Mouse (Mus musculus): ENCODE data around the gene Tet3. TPM values are rescaled to one million over a fixed set of nuclear protein-coding genes. Genes with fewer than 3 reads are reported as not detected.

Tet3 gene
- polyA plus RNA-seq, 1 experiment, result 21.1 TPM

DNA sequence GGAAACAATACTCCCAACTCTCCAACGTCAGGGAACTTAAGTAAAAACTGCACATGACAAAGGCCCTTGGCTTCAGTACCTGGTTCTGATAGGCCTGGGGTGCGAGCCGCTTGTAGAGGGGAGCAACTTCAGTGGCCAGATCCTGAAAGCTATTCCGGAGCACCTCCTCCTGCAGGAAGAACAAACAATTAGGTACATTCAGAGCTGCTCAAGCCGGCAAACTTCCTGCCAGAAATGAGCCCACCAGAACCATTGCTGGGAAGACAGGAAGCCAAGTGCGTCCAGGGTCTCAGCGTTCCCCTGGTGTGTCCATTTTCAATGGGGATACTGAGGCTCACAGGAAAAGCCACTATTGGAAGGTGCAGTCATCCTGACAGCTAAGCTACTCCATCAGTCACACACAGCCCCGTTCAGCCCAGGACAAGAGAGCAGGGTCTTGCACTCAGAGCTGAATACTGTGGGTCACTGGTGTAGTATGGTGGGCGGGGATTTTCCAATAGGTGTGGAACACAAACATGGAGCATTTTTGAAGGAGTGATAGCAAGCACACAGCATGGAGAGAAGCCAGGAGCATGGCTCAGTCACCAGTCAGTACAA is 85.1 kb downstream of the Tet3 start:
- TF ChIP-seq POLR2A (IDR thresholded peaks at IDR 0.05; ENCODE audit: low read depth, low read length) (no peak), CTCF (IDR thresholded peaks at IDR 0.05; ENCODE audit: extremely low read depth, insufficient read depth, insufficient read length, insufficient replicate concordance) (no peak)
- 92% methylated on average over 9 of the region's 9 CpGs for WGBS
- no peak overlapping the region for H3K4me3 ChIP-seq (ENCODE audit: extremely low read depth, insufficient read depth, insufficient read length)
- no peaks in the 10 kb centered on the region for H3K27me3 ChIP-seq (ENCODE audit: control insufficient read depth, insufficient read depth, low read length)
- peaks cover 71% of the 10 kb centered on the region for H3K36me3 ChIP-seq (ENCODE audit: control insufficient read depth, insufficient read depth, low read length)
- no peaks in the 10 kb centered on the region for H3K4me1 ChIP-seq (ENCODE audit: control insufficient read depth, insufficient read depth, insufficient read length)
- no peak overlapping the region for H3K27ac ChIP-seq (ENCODE audit: insufficient read depth, low read length)
- no peak for DNase-seq (ENCODE audit: low read depth in 1 of 2, low spot score in 2 of 2)

DNA sequence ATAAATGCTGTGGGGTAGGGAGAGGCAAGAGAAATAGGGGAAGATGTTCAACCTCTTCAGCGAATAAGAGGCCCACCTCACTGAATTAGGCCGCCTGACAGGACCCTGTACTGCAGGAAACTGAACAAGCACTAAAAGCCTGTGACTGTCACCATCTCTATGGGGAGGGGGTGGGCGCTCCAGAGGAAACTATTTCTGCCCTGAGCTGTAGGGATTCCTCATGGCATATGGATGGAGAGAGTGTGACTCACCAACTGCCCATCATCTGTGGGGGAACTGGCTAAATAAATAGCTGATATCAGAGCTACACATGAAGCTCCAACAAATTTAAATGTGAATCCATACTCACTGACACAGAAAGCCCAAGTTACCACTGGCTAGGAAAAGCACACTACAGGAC is 87.5 kb downstream of the Tet3 start:
- DNase-seq (ENCODE audit: low read depth in 1 of 2, low spot score in 2 of 2), result no peak
- H3K27me3 ChIP-seq (ENCODE audit: control insufficient read depth, insufficient read depth, low read length), result no peaks in the 10 kb centered on the region
- WGBS, result 89% methylated on average over 3 of the region's 3 CpGs
- no peak overlapping the region for H3K27ac ChIP-seq (ENCODE audit: insufficient read depth, low read length)
- TF ChIP-seq POLR2A (IDR thresholded peaks at IDR 0.05; ENCODE audit: low read depth, low read length) (no peak), CTCF (IDR thresholded peaks at IDR 0.05; ENCODE audit: extremely low read depth, insufficient read depth, insufficient read length, insufficient replicate concordance) (no peak)
- peaks cover 75% of the 10 kb centered on the region for H3K36me3 ChIP-seq (ENCODE audit: control insufficient read depth, insufficient read depth, low read length)
- H3K4me3 ChIP-seq (ENCODE audit: extremely low read depth, insufficient read depth, insufficient read length), result no peak overlapping the region
- no peaks in the 10 kb centered on the region for H3K4me1 ChIP-seq (ENCODE audit: control insufficient read depth, insufficient read depth, insufficient read length)

DNA sequence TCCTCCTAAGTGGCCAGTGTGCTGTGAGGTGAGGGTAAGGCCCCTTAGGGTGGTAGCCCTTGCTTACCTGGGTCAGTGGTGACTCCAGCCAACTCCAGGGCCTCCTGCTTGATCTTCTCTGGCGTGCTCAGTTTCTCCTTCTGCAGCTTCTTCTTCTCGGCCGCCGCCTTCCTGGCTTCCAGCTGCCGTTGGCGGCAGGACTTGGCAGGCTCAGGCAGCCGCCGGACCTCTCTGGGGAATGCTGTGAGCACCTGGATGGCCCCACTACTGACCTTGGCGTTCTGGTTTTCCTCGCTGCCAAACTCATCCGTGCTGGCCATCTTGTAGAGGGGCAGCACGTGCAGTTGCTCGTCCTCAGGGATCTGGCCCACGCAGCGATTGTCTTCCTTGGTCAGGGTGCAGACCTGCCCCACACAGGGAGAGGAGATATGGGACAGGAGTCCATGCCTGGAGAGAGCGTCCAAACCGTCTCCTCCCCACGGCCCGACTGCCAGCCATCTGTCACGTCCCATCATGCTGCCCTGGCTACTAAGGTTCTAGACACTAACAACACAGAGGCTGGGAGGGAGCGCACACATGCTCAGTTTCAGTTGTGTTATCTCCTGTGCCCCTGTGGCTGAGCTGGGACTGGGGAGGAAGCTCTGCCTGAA is 88.4 kb downstream of the Tet3 start:
- H3K4me1 ChIP-seq (ENCODE audit: control insufficient read depth, insufficient read depth, insufficient read length), result no peaks in the 10 kb centered on the region
- TF ChIP-seq POLR2A (IDR thresholded peaks at IDR 0.05; ENCODE audit: low read depth, low read length), result no peak
- TF ChIP-seq CTCF (IDR thresholded peaks at IDR 0.05; ENCODE audit: extremely low read depth, insufficient read depth, insufficient read length, insufficient replicate concordance), result no peak
- no peak for DNase-seq (ENCODE audit: low read depth in 1 of 2, low spot score in 2 of 2)
- peaks cover 72% of the 10 kb centered on the region for H3K36me3 ChIP-seq (ENCODE audit: control insufficient read depth, insufficient read depth, low read length)
- no peak overlapping the region for H3K4me3 ChIP-seq (ENCODE audit: extremely low read depth, insufficient read depth, insufficient read length)
- 92% methylated on average over 21 of the region's 21 CpGs for WGBS
- H3K27ac ChIP-seq (ENCODE audit: insufficient read depth, low read length), result no peak overlapping the region
- H3K27me3 ChIP-seq (ENCODE audit: control insufficient read depth, insufficient read depth, low read length), result no peaks in the 10 kb centered on the region

DNA sequence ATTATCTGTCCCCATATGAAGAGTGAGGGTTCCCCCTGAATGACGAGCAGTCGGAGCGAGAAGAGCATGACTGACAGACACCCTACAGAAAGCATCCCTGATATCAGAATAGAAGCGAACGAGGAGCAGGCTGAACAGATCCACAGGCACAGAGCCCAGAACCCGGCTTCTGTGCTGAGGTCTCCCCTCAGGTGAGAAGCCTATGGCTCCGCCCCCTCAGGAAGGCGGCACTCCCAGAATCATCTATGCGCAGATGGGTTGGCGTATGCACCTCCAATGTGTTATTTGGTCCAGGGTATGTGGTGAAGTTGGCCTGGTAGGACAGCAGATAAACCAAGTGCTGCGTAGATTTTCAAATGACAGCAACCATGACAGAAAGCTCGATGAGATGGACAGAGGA is 95.8 kb downstream of the Tet3 start:
- no peak for DNase-seq (ENCODE audit: low read depth in 1 of 2, low spot score in 2 of 2)
- peaks cover 25% of the 10 kb centered on the region for H3K36me3 ChIP-seq (ENCODE audit: control insufficient read depth, insufficient read depth, low read length)
- no peak overlapping the region for H3K27ac ChIP-seq (ENCODE audit: insufficient read depth, low read length)
- no peaks in the 10 kb centered on the region for H3K4me1 ChIP-seq (ENCODE audit: control insufficient read depth, insufficient read depth, insufficient read length)
- WGBS, result 92% methylated on average over 12 of the region's 12 CpGs
- TF ChIP-seq POLR2A (IDR thresholded peaks at IDR 0.05; ENCODE audit: low read depth, low read length) (no peak), CTCF (IDR thresholded peaks at IDR 0.05; ENCODE audit: extremely low read depth, insufficient read depth, insufficient read length, insufficient replicate concordance) (no peak)
- no peaks in the 10 kb centered on the region for H3K27me3 ChIP-seq (ENCODE audit: control insufficient read depth, insufficient read depth, low read length)
- H3K4me3 ChIP-seq (ENCODE audit: extremely low read depth, insufficient read depth, insufficient read length), result no peak overlapping the region

DNA sequence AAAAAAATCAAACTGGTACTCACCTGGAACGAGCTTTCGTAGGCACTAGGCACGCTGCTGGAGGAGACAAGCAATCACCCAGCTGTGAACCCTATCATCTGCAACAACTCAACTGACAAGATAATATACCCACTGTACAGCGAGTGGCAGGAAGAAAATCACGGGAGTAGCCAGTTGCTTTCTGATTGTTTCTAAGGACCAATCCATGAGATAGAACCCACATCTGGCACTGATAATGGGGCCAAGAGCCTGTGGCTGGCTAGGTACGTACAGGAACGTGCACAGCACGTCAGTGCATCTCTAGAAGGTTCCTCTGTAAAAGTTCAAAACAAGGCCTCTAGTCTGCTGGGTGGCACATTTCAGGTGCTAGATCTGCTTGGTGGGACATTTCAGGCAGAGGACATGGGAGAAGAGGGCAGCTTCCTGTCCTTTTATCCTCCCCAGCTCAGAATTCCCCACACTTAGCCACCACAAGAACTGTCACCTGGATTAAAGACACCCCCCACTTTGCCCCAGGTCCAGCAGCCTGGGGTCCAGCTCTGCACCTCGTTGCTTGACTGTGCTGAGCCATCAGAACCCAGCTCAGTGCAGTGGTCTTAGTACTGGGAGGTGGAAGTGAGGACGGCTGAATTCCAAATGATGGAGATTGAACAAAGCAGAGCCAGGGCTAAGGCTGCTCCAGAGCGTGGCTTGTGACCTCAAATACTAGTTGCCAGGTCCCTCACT is 97.2 kb downstream of the Tet3 start:
- Histone ChIP-seq H3K4me3 (ENCODE audit: extremely low read depth, insufficient read depth, insufficient read length) (no peak overlapping the region), H3K4me1 (ENCODE audit: control insufficient read depth, insufficient read depth, insufficient read length) (no peaks in the 10 kb centered on the region), H3K36me3 (ENCODE audit: control insufficient read depth, insufficient read depth, low read length) (peaks cover 15% of the 10 kb centered on the region), H3K27me3 (ENCODE audit: control insufficient read depth, insufficient read depth, low read length) (no peaks in the 10 kb centered on the region), H3K27ac (ENCODE audit: insufficient read depth, low read length) (no peak overlapping the region)
- no peak for DNase-seq (ENCODE audit: low read depth in 1 of 2, low spot score in 2 of 2)
- TF ChIP-seq POLR2A (IDR thresholded peaks at IDR 0.05; ENCODE audit: low read depth, low read length), result no peak
- no peak for TF ChIP-seq CTCF (IDR thresholded peaks at IDR 0.05; ENCODE audit: extremely low read depth, insufficient read depth, insufficient read length, insufficient replicate concordance)
- 78% methylated on average over 11 of the region's 11 CpGs for WGBS

DNA sequence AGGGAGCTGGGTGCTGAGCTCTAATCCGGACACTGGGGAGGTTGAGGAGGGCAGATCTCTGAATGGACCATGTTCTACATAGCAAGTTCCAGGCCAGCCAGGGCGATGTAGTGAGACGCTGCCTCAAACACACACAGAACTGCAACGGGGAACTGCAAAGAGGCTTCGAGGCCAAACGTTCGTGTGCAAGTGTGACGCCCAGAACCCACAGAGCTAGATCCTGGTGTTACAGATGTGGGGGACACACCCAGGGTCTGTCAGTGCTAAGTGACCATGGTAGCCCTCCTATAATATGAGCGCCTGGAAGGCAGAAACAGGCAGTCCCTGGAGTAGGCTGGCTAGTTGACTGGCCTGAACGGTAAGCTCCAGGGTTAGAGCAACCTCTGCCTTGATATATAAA is 101.4 kb downstream of the Tet3 start:
- no peak for TF ChIP-seq CTCF (IDR thresholded peaks at IDR 0.05; ENCODE audit: extremely low read depth, insufficient read depth, insufficient read length, insufficient replicate concordance)
- TF ChIP-seq POLR2A (IDR thresholded peaks at IDR 0.05; ENCODE audit: low read depth, low read length), result no peak
- Histone ChIP-seq H3K4me1 (ENCODE audit: control insufficient read depth, insufficient read depth, insufficient read length) (no peaks in the 10 kb centered on the region), H3K27me3 (ENCODE audit: control insufficient read depth, insufficient read depth, low read length) (no peaks in the 10 kb centered on the region), H3K4me3 (ENCODE audit: extremely low read depth, insufficient read depth, insufficient read length) (no peak overlapping the region), H3K36me3 (ENCODE audit: control insufficient read depth, insufficient read depth, low read length) (peaks cover 15% of the 10 kb centered on the region), H3K27ac (ENCODE audit: insufficient read depth, low read length) (no peak overlapping the region)
- WGBS, result 91% methylated on average over 10 of the region's 10 CpGs
- no peak for DNase-seq (ENCODE audit: low read depth in 1 of 2, low spot score in 2 of 2)
